Mouse (Mus musculus) right cerebral cortex, postnatal 36 days (tissue): ENCODE results near the gene Gm4303.
"Not testable (repeated sequence)": the region's sequence is repeated elsewhere in the genome, so short reads cannot be mapped to it uniquely, and the experiment has no call there.

ENCODE experiments used
- DNase-seq, 2 experiments: peaks; one replicate each; pipeline ENCODE4 v3.0.0; 2022; ENCODE audit warnings: low spot score in 2 of 2, mixed read lengths in 1 of 2

Gene Gm4303

DNA sequence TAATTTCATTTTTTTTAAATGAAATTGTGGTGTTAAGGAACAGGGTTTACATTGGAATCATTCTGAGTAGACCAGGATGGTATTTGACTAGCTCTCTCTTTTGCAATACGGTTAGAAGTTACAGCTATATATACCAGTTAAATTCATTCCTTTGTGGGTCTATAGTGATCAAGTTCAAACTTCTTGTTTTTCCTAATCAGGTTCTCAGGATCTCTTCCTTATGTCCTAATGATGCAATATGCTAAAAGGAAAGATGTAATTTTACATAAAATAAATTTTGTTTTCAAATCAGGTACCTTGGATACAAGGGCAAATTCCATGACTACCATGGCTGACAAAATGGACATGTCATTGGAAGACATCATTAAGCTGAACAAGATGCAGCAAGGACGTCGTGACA is at the start of gene Gm4303:
Gene Gm4303 (plus strand): TSS at position 301 of the 400 bp plus-strand sequence.
- not testable (repeated sequence) for DNase-seq

DNA sequence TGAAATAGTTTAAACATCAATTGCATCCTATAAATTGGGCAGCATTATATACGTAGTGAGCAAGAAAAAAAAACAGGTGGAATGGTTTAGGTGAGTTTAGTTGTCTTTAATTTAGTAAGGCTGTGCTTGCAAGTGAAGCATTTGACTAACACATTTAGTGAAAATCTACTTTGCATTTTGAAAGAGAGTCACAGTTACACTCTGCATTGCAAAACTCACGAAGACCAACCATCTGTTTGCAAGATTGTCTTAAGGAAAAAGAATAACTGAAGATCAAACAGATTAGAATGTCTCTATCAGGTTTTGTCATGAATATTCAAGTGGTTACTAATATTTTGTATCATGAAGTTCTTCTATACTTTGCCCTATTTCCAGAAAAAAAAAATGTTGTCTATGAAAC is 49.7 kb upstream of the Gm4303 start:
- no peak for DNase-seq

DNA sequence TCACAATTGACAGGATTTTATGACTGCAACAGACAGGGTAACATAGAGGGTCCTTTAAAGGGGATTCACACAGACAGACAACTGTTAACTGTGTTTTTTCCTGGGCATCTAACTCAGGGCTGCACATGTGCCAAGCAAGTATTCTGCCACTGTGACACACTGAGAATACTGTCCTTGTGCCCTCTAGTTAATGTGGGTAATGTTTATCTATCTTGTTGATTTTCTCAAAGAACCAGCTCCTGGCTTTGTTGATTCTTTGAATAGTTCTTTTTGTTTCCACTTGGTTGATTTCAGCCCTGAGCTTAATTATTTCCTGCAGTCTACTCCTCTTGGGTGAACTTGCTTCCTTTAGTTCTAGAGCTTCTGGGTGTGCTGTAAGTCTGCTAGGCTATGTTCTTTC is 45.7 kb upstream of the Gm4303 start:
- DNase-seq, result not testable (repeated sequence)

DNA sequence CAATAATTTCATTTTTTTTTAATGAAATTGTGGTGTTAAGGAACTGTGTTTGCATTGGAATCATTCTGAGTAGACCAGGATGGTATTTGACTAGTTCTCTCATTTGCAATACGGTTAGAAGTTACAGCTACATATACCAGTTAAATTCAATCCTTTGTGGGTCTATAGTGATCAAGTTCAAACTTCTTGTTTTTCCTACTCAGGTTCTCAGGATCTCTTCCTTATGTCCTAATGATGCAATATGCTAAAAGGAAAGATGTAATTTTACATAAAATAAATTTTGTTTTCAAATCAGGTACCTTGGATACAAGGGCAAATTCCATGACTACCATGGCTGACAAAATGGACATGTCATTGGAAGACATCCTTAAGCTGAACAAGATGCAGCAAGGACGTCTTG is 10.4 kb upstream of the Gm4303 start, which contains the start of gene Gm4301:
Gene Gm4301 (plus strand): TSS at position 301 of the 400 bp plus-strand sequence.
- not testable (repeated sequence) for DNase-seq

DNA sequence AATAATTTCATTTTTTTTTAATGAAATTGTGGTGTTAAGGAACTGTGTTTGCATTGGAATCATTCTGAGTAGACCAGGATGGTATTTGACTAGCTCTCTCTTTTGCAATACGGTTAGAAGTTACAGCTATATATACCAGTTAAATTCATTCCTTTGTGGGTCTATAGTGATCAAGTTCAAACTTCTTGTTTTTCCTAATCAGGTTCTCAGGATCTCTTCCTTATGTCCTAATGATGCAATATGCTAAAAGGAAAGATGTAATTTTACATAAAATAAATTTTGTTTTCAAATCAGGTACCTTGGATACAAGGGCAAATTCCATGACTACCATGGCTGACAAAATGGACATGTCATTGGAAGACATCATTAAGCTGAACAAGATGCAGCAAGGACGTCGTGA is 5.2 kb upstream of the Gm4303 start, which contains the start of gene Gm4302:
Gene Gm4302 (plus strand): TSS at position 301 of the 400 bp plus-strand sequence.
- DNase-seq, result not testable (repeated sequence)

DNA sequence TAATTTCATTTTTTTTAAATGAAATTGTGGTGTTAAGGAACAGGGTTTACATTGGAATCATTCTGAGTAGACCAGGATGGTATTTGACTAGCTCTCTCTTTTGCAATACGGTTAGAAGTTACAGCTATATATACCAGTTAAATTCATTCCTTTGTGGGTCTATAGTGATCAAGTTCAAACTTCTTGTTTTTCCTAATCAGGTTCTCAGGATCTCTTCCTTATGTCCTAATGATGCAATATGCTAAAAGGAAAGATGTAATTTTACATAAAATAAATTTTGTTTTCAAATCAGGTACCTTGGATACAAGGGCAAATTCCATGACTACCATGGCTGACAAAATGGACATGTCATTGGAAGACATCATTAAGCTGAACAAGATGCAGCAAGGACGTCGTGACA is 5.0 kb downstream of the Gm4303 start, which contains the start of gene Gm4305:
Gene Gm4305 (plus strand): TSS at position 301 of the 400 bp plus-strand sequence.
- not testable (repeated sequence) for DNase-seq

DNA sequence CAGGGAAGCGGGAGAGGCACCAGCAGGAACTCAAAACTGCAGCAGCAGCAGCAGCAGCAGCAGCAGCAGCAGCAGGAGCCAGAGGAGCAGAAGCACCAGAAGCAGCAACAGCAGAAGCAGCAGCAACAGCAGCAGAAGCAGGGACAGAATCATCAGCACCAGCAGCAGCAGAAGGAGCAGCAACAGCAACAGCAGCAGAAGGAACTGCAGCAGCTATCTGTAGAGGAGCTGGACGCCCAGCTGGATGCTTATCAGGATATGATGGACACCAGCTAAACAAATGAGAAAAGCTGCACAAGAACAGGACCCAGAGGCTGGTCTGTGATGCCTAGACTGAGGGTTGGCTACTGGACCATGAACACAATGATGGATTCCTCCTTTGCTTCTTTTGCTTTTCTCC is 11.1 kb downstream of the Gm4303 start:
- DNase-seq, result peak in 1 of 2 experiments; percentile 1

DNA sequence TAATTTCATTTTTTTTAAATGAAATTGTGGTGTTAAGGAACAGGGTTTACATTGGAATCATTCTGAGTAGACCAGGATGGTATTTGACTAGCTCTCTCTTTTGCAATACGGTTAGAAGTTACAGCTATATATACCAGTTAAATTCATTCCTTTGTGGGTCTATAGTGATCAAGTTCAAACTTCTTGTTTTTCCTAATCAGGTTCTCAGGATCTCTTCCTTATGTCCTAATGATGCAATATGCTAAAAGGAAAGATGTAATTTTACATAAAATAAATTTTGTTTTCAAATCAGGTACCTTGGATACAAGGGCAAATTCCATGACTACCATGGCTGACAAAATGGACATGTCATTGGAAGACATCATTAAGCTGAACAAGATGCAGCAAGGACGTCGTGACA is 15.3 kb downstream of the Gm4303 start, which contains the start of gene Gm4307:
Gene Gm4307 (plus strand): TSS at position 301 of the 400 bp plus-strand sequence.
- not testable (repeated sequence) for DNase-seq

DNA sequence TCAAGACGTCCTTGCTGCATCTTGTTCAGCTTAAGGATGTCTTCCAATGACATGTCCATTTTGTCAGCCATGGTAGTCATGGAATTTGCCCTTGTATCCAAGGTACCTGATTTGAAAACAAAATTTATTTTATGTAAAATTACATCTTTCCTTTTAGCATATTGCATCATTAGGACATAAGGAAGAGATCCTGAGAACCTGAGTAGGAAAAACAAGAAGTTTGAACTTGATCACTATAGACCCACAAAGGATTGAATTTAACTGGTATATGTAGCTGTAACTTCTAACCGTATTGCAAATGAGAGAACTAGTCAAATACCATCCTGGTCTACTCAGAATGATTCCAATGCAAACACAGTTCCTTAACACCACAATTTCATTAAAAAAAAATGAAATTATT is 36.7 kb downstream of the Gm4303 start, which contains the start of gene Gm4312:
Gene Gm4312 (minus strand): TSS at position 101 of the 400 bp plus-strand sequence.
- DNase-seq, result not testable (repeated sequence)
